Mouse (Mus musculus) liver, embryonic 14.5 days (tissue): ENCODE results near the gene Parm1. TPM values are rescaled to one million over a fixed set of nuclear protein-coding genes. Genes with fewer than 3 reads are reported as not detected.

ENCODE experiments used
- ATAC-seq: fragments of 200-750 bp; cut with Nextera tagmentation; 2 replicates; pipeline ENCODE4 v1.8.0; 2017; ENCODE audit warnings: moderate number of reproducible peaks, mild to moderate bottlenecking, moderate library complexity; ENCODE audit not compliant: insufficient read depth
- DNase-seq, 3 experiments: peaks; one replicate each; pipeline ENCODE4 v3.0.0-alpha.2; 2012 to 2013; ENCODE audit warnings: low read depth in 3 of 3, low spot score in 3 of 3
- H3K27ac ChIP-seq: fragments of 300-500 bp; sonication (generic); 2 replicates; pipeline ENCODE4 v1.5.1; 2014; ENCODE audit warnings: moderate library complexity, mild to moderate bottlenecking, control low read depth, inconsistent platforms
- H3K27me3 ChIP-seq: fragments of 300-500 bp; sonication (generic); 2 replicates; pipeline ENCODE4 v1.6.1; 2014; ENCODE audit warnings: mild to moderate bottlenecking, low read length, moderate library complexity; ENCODE audit not compliant: control insufficient read depth, insufficient read depth
- H3K36me3 ChIP-seq: fragments of 300-500 bp; sonication (generic); replicated peaks from 2 replicates; pipeline ENCODE4 v1.6.1; 2014; ENCODE audit warnings: low read depth; ENCODE audit not compliant: control insufficient read depth, insufficient read depth
- H3K4me1 ChIP-seq, 2 experiments: fragments of 200-500 bp in 1 of 2; fragments of 300-500 bp in 1 of 2; sonication (generic) in 1 of 2; replicated peaks; 2 replicates each; pipeline ENCODE4 v1.6.1; 2012 to 2014; ENCODE audit warnings: antibody characterized with exemption in 1 of 2, inconsistent platforms in 1 of 2, low read length in 1 of 2; ENCODE audit not compliant: control insufficient read depth in 2 of 2, insufficient read depth in 2 of 2
- H3K4me2 ChIP-seq: fragments of 300-500 bp; sonication (generic); 2 replicates; pipeline ENCODE4 v1.6.1; 2014; ENCODE audit warnings: low read depth, mild to moderate bottlenecking, control low read depth, moderate library complexity
- H3K4me3 ChIP-seq, 2 experiments: fragments of 200-500 bp in 1 of 2; fragments of 300-500 bp in 1 of 2; sonication (generic) in 1 of 2; 2 replicates each; pipeline ENCODE4 v1.5.1; 2012 to 2014; ENCODE audit warnings: low read depth in 2 of 2, low read length in 2 of 2, mild to moderate bottlenecking in 2 of 2, control low read depth in 1 of 2, inconsistent platforms in 1 of 2, moderate library complexity in 1 of 2; ENCODE audit not compliant: insufficient read depth in 1 of 2
- H3K9ac ChIP-seq: fragments of 300-500 bp; sonication (generic); replicated peaks from 2 replicates; pipeline ENCODE4 v1.6.1; 2014; ENCODE audit warnings: mild to moderate bottlenecking, control low read depth, moderate library complexity
- H3K9me3 ChIP-seq: fragments of 300-500 bp; sonication (generic); 2 replicates; pipeline ENCODE4 v1.6.1; 2016; ENCODE audit warnings: low read length, mixed read lengths; ENCODE audit not compliant: control insufficient read depth
- CTCF ChIP-seq: IDR thresholded peaks from 2 replicates; pipeline ENCODE4 v1.5.1; 2016; ENCODE audit warnings: antibody characterized with exemption, low read depth, control low read depth
- EP300 ChIP-seq: IDR thresholded peaks from 2 replicates; pipeline ENCODE4 v1.6.1; 2016; ENCODE audit warnings: antibody characterized with exemption, low read depth
- WGBS: fragments of 180-500 bp; shearing (Covaris S2); extraction: QIAGEN DNeasy Blood & Tissue Kit; methylation state at CpG from one replicate; pipeline ENCODE4 v1.1.7; 2014; ENCODE audit not compliant: insufficient replicate concordance; 5-methylcytosine and 5-hydroxymethylcytosine counted together
- polyA plus RNA-seq, 2 experiments: library from polyadenylated mRNA; depleted of rRNA in 1 of 2; stranded (reverse) in 1 of 2; unstranded in 1 of 2; fragments of >200 nt; fragmentation: Nextera tagmentation in 1 of 2; extraction: Ambion mirVana in 1 of 2; gene quantifications; 2 replicates each; pipeline versions ENCODE4 v1.2.1 to v1.2.3; 2012 to 2014

Parm1 gene
- polyA plus RNA-seq (2012; rRNA removed) (0.30 and 0.39 TPM in 2 replicates), polyA plus RNA-seq (2014; fragmentation: Nextera tagmentation; extraction: Ambion mirVana) (0.39 and 0.46 TPM in 2 replicates)

DNA sequence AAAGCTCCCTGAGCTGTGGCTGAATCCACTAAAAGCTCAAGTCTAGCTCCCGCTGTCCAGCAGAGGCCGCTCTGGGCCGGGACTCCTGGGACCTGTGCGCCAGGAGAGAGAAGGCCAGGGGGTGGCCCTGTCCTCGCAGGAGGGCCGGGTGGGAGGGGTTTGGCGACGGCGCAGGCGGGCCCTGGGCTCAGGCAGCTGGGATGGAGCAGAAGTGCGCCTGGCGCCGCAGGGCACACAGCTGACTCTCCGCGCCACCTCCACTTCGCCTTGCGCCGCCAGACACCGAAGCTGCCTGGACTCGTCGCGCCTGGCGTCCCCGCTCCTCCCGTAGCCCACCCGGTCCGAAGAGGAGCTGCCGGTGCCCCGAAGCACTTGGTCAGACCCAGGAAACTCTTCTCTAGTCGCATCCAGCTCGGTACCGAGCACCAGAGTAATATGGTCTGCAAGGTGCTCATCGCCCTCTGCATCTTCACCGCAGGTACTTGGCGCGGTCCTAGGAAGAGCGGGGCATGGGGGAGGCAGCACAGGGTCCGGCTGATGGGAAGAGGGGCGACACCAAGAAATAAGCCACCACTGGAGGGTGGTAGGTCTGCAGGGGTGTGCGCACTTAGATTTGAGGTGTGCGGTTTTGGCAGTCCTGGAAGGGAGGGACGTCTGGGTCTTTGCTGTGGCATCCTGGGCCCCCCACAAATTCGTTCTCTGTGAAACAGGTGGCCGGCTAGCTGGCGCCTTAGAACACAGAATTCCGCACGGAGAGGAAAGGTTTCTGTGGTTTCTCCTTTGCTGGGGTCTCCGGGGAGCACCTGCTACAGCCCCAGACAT, at the start of gene Parm1:
Gene Parm1, plus strand, starts transcription at position 136 of the 822 bp plus-strand sequence.
- Histone ChIP-seq H3K4me3 (peak within 1 kb of the TSS; percentile 40 to 55), H3K27me3 (no peaks in the 10 kb centered on the region; the same call in 1 of the 2 replicates), H3K36me3 (no peaks in the 10 kb centered on the region), H3K4me2 (peak within 1 kb of the TSS; percentile 56), H3K4me1 (peaks cover 0 to 13% of the 10 kb centered on the region in 2 experiments; a peak in 2 of 4 replicates), H3K27ac (no peak within 1 kb of the TSS), H3K9ac (no peak within 1 kb of the TSS), H3K9me3 (no peaks in the 10 kb centered on the region)
- ATAC-seq (peak; percentile 91), DNase-seq (peak; percentile 42 to 48 (median 47))
- peak; percentile 75 for TF ChIP-seq CTCF
- no peak for TF ChIP-seq EP300
- under 1% methylated on average over 48 of the region's 48 CpGs for WGBS

- Histone ChIP-seq H3K9ac (no peak overlapping the region), H3K4me3 (no peak overlapping the region), H3K27ac (no peak overlapping the region), H3K4me2 (no peak overlapping the region), H3K9me3 (no peaks in the 10 kb centered on the region), H3K27me3 (no peaks in the 10 kb centered on the region), H3K4me1 (no peaks in the 10 kb centered on the region), H3K36me3 (no peaks in the 10 kb centered on the region)
- ATAC-seq (no peak), DNase-seq (no peak)
- TF ChIP-seq EP300 (no peak), CTCF (no peak)
- 74% methylated on average over 7 of the region's 7 CpGs for whole genome bisulfite sequencing
Observed at GRCm38 (mm10) chr5:91475241-91475640, 42.2 kb upstream of the Parm1 start.

GRCm38 (mm10) chr5:91476863-91477262, 40.6 kb upstream of the Parm1 start:
- H3K36me3 ChIP-seq: no peaks in the 10 kb centered on the region
- H3K4me2 ChIP-seq: no peak overlapping the region
- WGBS: 68% methylated on average over 7 of the region's 7 CpGs
- H3K9me3 ChIP-seq: no peaks in the 10 kb centered on the region
- no peak for TF ChIP-seq CTCF
- no peak for TF ChIP-seq EP300
- no peak overlapping the region for H3K9ac ChIP-seq
- DNase-seq (no peak), ATAC-seq (no peak)
- H3K27ac ChIP-seq: no peak overlapping the region
- no peaks in the 10 kb centered on the region for H3K4me1 ChIP-seq
- H3K4me3 ChIP-seq: no peak overlapping the region
- no peaks in the 10 kb centered on the region for H3K27me3 ChIP-seq

GRCm38 (mm10) chr5:91478673-91479072, 38.7 kb upstream of the Parm1 start:
- Histone ChIP-seq H3K27ac (no peak overlapping the region), H3K36me3 (no peaks in the 10 kb centered on the region), H3K4me3 (no peak overlapping the region), H3K9ac (no peak overlapping the region), H3K9me3 (no peaks in the 10 kb centered on the region), H3K4me1 (no peaks in the 10 kb centered on the region), H3K4me2 (no peak overlapping the region), H3K27me3 (no peaks in the 10 kb centered on the region)
- TF ChIP-seq EP300: no peak
- TF ChIP-seq CTCF: no peak
- 62% methylated on average over 4 of the region's 4 CpGs for WGBS
- DNase-seq (no peak), ATAC-seq (no peak)

GRCm38 (mm10) chr5:91480129-91480528, 37.3 kb upstream of the Parm1 start:
- Histone ChIP-seq H3K27me3 (no peaks in the 10 kb centered on the region), H3K36me3 (no peaks in the 10 kb centered on the region), H3K4me3 (no peak overlapping the region), H3K4me1 (no peaks in the 10 kb centered on the region), H3K9ac (no peak overlapping the region), H3K9me3 (no peaks in the 10 kb centered on the region), H3K27ac (no peak overlapping the region), H3K4me2 (no peak overlapping the region)
- WGBS: 30% methylated on average over 1 of the region's 1 CpGs
- ATAC-seq (no peak), DNase-seq (no peak)
- TF ChIP-seq EP300: no peak
- no peak for TF ChIP-seq CTCF
